Mouse (Mus musculus) testis, adult 2 months (tissue): Measurements from ENCODE around the gene Il6st. TPM values are rescaled to one million over a fixed set of nuclear protein-coding genes. Genes with fewer than 3 reads are reported as not detected.

Experiments used
- H3K27ac ChIP-seq: fragments of 200-500 bp; 2 replicates; pipeline ENCODE4 v1.5.1; 2012; ENCODE audit warnings: low read depth, low read length; ENCODE audit not compliant: control insufficient read depth, insufficient read depth
- H3K27me3 ChIP-seq: fragments of 200-500 bp; 2 replicates; pipeline ENCODE4 v1.6.1; 2012; ENCODE audit warnings: mild to moderate bottlenecking, low read length, moderate library complexity; ENCODE audit not compliant: control insufficient read depth, insufficient read depth
- H3K36me3 ChIP-seq: fragments of 200-500 bp; 2 replicates; pipeline ENCODE4 v1.6.1; 2012; ENCODE audit warnings: mild to moderate bottlenecking, low read length; ENCODE audit not compliant: control insufficient read depth, insufficient read depth
- H3K4me1 ChIP-seq: fragments of 200-500 bp; 2 replicates; pipeline ENCODE4 v1.6.1; 2012; ENCODE audit warnings: low read length; ENCODE audit not compliant: control insufficient read depth, insufficient read depth
- H3K4me3 ChIP-seq: fragments of 200-500 bp; 2 replicates; pipeline ENCODE4 v1.5.1; 2012; ENCODE audit warnings: low read depth, mild to moderate bottlenecking, low read length, moderate library complexity, mixed read lengths; ENCODE audit not compliant: control insufficient read depth
- CTCF ChIP-seq: fragments of 200-500 bp; IDR thresholded peaks from 2 replicates; pipeline ENCODE4 v1.5.1; 2012; ENCODE audit warnings: low read depth, mild to moderate bottlenecking, inconsistent platforms, low read length, moderate library complexity; ENCODE audit not compliant: control insufficient read depth, insufficient read depth, insufficient replicate concordance
- POLR2A ChIP-seq: fragments of 200-500 bp; IDR thresholded peaks from 2 replicates; pipeline ENCODE4 v1.6.1; 2012; ENCODE audit warnings: low read depth, mild to moderate bottlenecking, inconsistent platforms, low read length, moderate library complexity; ENCODE audit not compliant: control insufficient read depth
- polyA plus RNA-seq: library from polyadenylated mRNA; depleted of rRNA; stranded (reverse); fragments of >200 nt; gene quantifications from 2 replicates; pipeline ENCODE4 v1.2.3, GENCODE M21; 2012; rRNA removed

Gene Il6st
- polyA plus RNA-seq, 1 experiment, result 4.0 TPM

DNA sequence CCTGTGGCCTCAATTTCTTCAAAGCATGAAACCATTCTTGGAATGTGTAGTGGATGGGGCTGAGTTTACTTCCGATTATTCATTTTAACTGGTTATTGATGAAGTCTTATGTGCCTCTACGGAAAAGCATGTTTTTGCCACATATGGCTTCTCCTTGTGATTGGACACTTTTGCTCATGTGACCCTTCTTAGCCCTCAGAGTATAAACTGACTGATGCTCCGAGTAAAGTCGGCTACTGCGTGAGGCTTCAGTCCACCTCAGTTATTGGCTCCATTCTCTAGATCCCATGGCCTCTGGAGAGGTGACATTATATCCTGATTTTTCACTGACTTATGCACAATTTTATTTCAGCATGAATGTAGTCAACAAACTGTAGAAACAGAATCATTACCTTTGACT is 89.4 kb downstream of the Il6st start:
- H3K4me1 ChIP-seq, result no peaks in the 10 kb centered on the region
- no peak overlapping the region for H3K4me3 ChIP-seq
- no peaks in the 10 kb centered on the region for H3K36me3 ChIP-seq
- no peak overlapping the region for H3K27ac ChIP-seq
- no peaks in the 10 kb centered on the region for H3K27me3 ChIP-seq
- TF ChIP-seq CTCF, result no peak
- TF ChIP-seq POLR2A, result no peak

DNA sequence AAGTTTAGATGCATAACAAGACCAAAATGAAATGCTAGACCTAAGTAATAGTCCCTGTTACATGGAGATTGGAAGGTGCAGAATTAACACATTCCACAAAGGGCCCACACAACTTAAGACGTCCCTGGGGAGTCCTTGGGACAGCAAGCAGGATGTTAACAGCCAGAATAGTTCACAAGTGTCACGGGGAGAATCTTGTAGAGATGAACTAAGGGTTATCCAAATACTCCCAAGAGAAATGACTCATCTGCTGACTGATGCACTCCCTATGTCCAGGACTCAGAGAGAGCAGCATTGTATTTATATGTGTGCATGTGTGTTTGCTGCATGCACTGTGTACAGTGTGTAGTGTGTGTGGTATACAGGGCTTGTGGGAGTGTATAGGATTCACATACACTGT is 92.6 kb downstream of the Il6st start:
- Histone ChIP-seq H3K27me3 (no peaks in the 10 kb centered on the region), H3K36me3 (no peaks in the 10 kb centered on the region), H3K27ac (no peak overlapping the region), H3K4me1 (no peaks in the 10 kb centered on the region), H3K4me3 (no peak overlapping the region)
- no peak for TF ChIP-seq POLR2A
- no peak for TF ChIP-seq CTCF

Other genes starting within 250 kb of the Il6st start
- gene Ankrd55, start 175.6 kb upstream of the Il6st start, polyA plus RNA-seq, result 9.9 and 10.0 TPM in 2 replicates
- 0.56 and 0.63 TPM in 2 replicates for gene Il31ra, start 130.3 kb downstream of the Il6st start, polyA plus RNA-seq
- gene Ddx4, start 188.4 kb downstream of the Il6st start, polyA plus RNA-seq, result 87.4 and 129 TPM in 2 replicates
- gene Slc38a9, start 196.7 kb downstream of the Il6st start, polyA plus RNA-seq, result 52.0 and 68.8 TPM in 2 replicates